ENCODE assay signal across 9 mouse cellular contexts in the genomic region with DNA sequence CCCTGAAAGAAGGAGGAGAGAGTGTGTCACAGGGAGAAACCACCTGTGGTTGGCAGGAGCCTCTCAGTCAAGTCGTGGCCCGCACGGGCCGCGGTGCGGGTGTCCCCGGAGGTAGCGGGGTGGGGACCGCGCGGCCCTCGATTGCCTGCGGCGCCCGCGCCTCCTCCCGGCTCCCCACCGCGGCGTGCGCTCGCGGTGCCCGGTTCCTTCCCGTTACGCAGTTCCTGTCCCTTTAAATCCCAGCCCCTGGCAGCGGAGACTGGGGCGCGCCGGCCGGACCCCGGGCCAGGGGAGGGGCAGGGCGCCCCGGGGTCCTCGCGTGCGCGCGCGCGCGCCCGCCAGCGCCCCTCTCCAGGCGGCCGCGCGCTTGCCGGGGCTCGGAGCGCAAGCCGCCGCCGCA. TPM values are rescaled to one million over a fixed set of nuclear protein-coding genes. Genes with fewer than 3 reads are reported as not detected.
DNase-seq lines count a peak whose midpoint lies in the region; ATAC-seq and TF ChIP-seq lines count a peak whose summit lies in the region.
"Had no signal": no experiment of that assay in that cellular context is flagged by ENCODE, and none has a peak within 500 bp of the region (broad histone marks: within the 10 kb centered on the region; RNA-seq: fewer than 3 reads in every experiment).

No protein-coding gene starts in this region.

- TF ChIP-seq CTCF in hindbrain, postnatal 0 days (IDR thresholded peaks at IDR 0.05; ENCODE audit: low read depth), result no peak

- H3K4me3 ChIP-seq in kidney, embryonic 15.5 days (replicated peaks), result peak overlapping the region; percentile 52
- H3K4me3 ChIP-seq in hindbrain, postnatal 0 days (ENCODE audit: low read length), result peak overlapping the region; percentile 65
- H3K4me3 ChIP-seq in neural tube, embryonic 11.5 days (ENCODE audit: low read depth, low read length), result peak overlapping the region; percentile 58

- H3K27ac ChIP-seq in kidney, embryonic 15.5 days, result no peak overlapping the region
- peak overlapping the region; percentile 56; the same call in 1 of the 2 replicates for H3K27ac ChIP-seq in hindbrain, postnatal 0 days
- 0 out of 2 replicates have a peak overlapping the region, but pooled peaks have one; percentile 53 for H3K27ac ChIP-seq in neural tube, embryonic 11.5 days (ENCODE audit: low read depth, low read length)

- DNase-seq in kidney, adult 8-10 months, result no peak
- DNase-seq in embryo, embryonic 11 days, result peak; percentile 60
- peak; percentile 68 for DNase-seq in hindbrain, postnatal 0 days (ENCODE audit: low spot score)
- DNase-seq in neural tube, embryonic 11.5 days (ENCODE audit: low spot score), result peak; percentile 51
- no peak for DNase-seq in thymus, postnatal 25 days

- H3K36me3 ChIP-seq in kidney, embryonic 15.5 days, result no peaks in the 10 kb centered on the region
- H3K36me3 ChIP-seq in hindbrain, postnatal 0 days (ENCODE audit: insufficient read depth, low read length), result no peaks in the 10 kb centered on the region
- H3K36me3 ChIP-seq in neural tube, embryonic 11.5 days (ENCODE audit: control insufficient read depth, insufficient read depth, low read length), result no peaks in the 10 kb centered on the region

- H3K27me3 ChIP-seq in kidney, embryonic 15.5 days, result peaks cover 83% of the 10 kb centered on the region
- peaks cover 5% of the 10 kb centered on the region for H3K27me3 ChIP-seq in hindbrain, postnatal 0 days (ENCODE audit: insufficient read depth, low read length)
- peaks cover 49% of the 10 kb centered on the region for H3K27me3 ChIP-seq in neural tube, embryonic 11.5 days (ENCODE audit: control insufficient read depth, insufficient read depth, low read length)

- H3K9ac ChIP-seq in kidney, embryonic 15.5 days, result 0 out of 2 replicates have a peak overlapping the region, but pooled peaks have one; percentile 17
- H3K9ac ChIP-seq in hindbrain, postnatal 0 days (replicated peaks; ENCODE audit: low read length), result peak overlapping the region; percentile 69
- H3K9ac ChIP-seq in neural tube, embryonic 11.5 days (ENCODE audit: low read length), result peak overlapping the region; percentile 58

- peak overlapping the region; percentile 85 for H3K4me2 ChIP-seq in kidney, embryonic 15.5 days
- H3K4me2 ChIP-seq in hindbrain, postnatal 0 days (ENCODE audit: low read depth, low read length), result peak overlapping the region; percentile 77
- peak overlapping the region; percentile 87 for H3K4me2 ChIP-seq in neural tube, embryonic 11.5 days (ENCODE audit: low read depth)

- peaks cover 21% of the 10 kb centered on the region for H3K4me1 ChIP-seq in kidney, embryonic 15.5 days
- peaks cover 8% of the 10 kb centered on the region for H3K4me1 ChIP-seq in hindbrain, postnatal 0 days (ENCODE audit: insufficient read depth, low read length)
- H3K4me1 ChIP-seq in neural tube, embryonic 11.5 days (ENCODE audit: control insufficient read depth, insufficient read depth, low read length), result 0 out of 2 replicates have a peak, but pooled peaks cover 3% of the 10 kb centered on the region

- under 1% methylated on average over 32 of the region's 54 CpGs for WGBS in kidney, embryonic 15.5 days
- WGBS in hindbrain, postnatal 0 days, result under 1% methylated on average over 31 of the region's 54 CpGs
- under 1% methylated on average over 39 of the region's 54 CpGs for WGBS in neural tube, embryonic 11.5 days

- no peak for ATAC-seq in kidney, embryonic 15.5 days (replicated peaks; ENCODE audit: low FRiP score)
- peak; percentile 36; the same call in 1 of the 2 replicates for ATAC-seq in hindbrain, postnatal 0 days
- ATAC-seq in neural tube, embryonic 11.5 days (ENCODE audit: insufficient read depth, low FRiP score, low TSS enrichment), result no peak
- ATAC-seq in monocyte, adult 5-6 weeks (replicated peaks; ENCODE audit: insufficient number of reproducible peaks, low FRiP score, low TSS enrichment, poor library complexity, severe bottlenecking), result no peak
- no peak for ATAC-seq in erythroblast, adult 5-6 weeks (replicated peaks; ENCODE audit: low FRiP score, poor library complexity, severe bottlenecking)
- ATAC-seq: Patski had no signal

- H3K9me3 ChIP-seq in kidney, embryonic 15.5 days (replicated peaks), result no peaks in the 10 kb centered on the region
- no peaks in the 10 kb centered on the region for H3K9me3 ChIP-seq in hindbrain, postnatal 0 days (ENCODE audit: low read length)
- H3K9me3 ChIP-seq in neural tube, embryonic 11.5 days (ENCODE audit: control insufficient read depth, low read length), result no peaks in the 10 kb centered on the region

RNA-seq across cellular contexts. Expression of gene Jph3, which starts 0.3 kb away (rescaled TPM):
- 0.85 and 1.3 TPM in 2 replicates for polyA plus RNA-seq in kidney, embryonic 15.5 days (2015; fragmentation: Nextera tagmentation; extraction: Ambion mirVana)
- total RNA-seq in hindbrain, postnatal 0 days (2014; rRNA removed), result 66.0 and 75.2 TPM in 2 replicates
- polyA plus RNA-seq in hindbrain, postnatal 0 days (2015; fragmentation: Nextera tagmentation; extraction: Ambion mirVana), result 98.3 and 102 TPM in 2 replicates
- polyA plus RNA-seq in neural tube, embryonic 11.5 days (2014; fragmentation: Nextera tagmentation; extraction: Ambion mirVana), result 16.9 and 18.1 TPM in 2 replicates
- total RNA-seq in monocyte, adult 5-6 weeks (2017), result not detected in 3 replicates
- not detected in 2 replicates for total RNA-seq in erythroblast, adult 5-6 weeks (2015; ENCODE audit: low replicate concordance)
- total RNA-seq in erythroblast, adult 5-6 weeks (2017; ENCODE audit: low replicate concordance), result not detected in 2 replicates

Comparison
In these comparisons a context has a peak if more than half of its experiments do, and no peak if none do; other contexts are left out.
1. H3K9ac ChIP-seq: peak in every context shown above with its lines; median percentile 69 in hindbrain, postnatal 0 days; 58 in neural tube, embryonic 11.5 days; 17 in kidney, embryonic 15.5 days.
2. DNase-seq: peak in embryo, embryonic 11 days (single experiment), hindbrain, postnatal 0 days (single experiment) and neural tube, embryonic 11.5 days (single experiment); none in kidney, adult 8-10 months (0 of 2) and thymus, postnatal 25 days (single experiment).
3. RNA of gene Jph3, which starts 0.3 kb away (total RNA-seq): 66.0 to 75.2 TPM in hindbrain, postnatal 0 days; not detected in monocyte, adult 5-6 weeks and not detected in erythroblast, adult 5-6 weeks; every median in the first group is over 10 times any median in the second.
4. Peak in every context shown above with its lines, with median percentiles within 50 percentile points of each other: H3K4me2 ChIP-seq and H3K4me3 ChIP-seq.